Comparison of ENCODE assay signal across 8 mouse cellular contexts in the genomic region with DNA sequence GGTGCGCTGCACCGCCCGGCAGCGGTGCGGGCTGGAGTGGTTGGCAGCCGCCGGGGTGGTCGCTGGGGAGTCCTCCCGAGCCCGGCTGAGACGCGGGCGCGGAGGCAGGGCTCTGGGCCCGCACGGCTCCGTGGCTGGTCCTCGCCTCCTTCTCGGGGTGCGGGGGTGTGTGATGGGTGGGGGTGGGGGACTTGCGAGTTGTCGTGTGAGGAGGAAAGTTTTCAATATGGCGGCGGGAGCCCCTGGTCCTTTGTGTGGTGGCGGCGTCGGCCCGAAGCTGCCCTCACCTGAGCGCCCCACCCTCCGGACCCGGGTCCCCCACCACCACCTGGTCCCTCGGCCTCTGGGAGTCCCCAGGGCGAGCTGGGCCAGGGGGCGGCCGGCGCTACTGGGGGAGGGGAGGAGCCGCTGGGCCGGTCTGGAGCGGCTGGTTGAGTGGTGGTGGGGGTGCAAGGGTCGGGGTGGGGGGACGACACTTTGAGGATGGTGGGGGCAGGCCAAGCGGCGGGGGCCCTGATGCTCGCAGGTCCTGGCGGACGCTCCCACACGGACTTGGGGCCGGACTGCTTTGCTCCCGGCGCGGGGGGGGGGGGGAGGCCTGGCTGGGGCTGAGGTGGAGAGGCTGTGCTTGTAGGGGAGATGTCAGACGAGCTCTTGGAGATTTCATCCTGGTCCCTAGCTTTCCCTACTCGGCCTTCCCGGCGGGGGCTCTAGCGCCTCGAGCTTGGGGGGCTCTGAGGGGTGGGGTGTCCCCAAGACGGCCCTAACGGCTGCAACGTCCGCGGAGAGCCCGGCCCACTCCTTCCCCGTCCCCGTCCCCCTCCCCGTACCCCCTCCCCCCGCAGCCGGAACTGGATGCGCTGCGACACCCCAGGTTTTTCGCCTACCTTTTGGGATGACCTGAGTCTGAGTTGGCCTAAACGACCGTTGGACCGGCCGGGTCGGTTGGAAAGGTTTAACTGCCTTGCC. TPM values are rescaled to one million over a fixed set of nuclear protein-coding genes. Genes with fewer than 3 reads are reported as not detected.
A peak's percentile ranks its signal among the peaks of the same experiment; 100 is the strongest.
DNase-seq lines count a peak whose midpoint lies in the region; ATAC-seq and TF ChIP-seq lines count a peak whose summit lies in the region.

No protein-coding gene starts in this region.

- ATAC-seq in frontal cortex, adult (ENCODE audit: low TSS enrichment): no peak
- ATAC-seq in intestine, embryonic 15.5 days: peak; percentile 24
- ATAC-seq in limb, embryonic 13.5 days (ENCODE audit: low FRiP score, low read depth): no peak
- ATAC-seq in midbrain, postnatal 0 days (ENCODE audit: low FRiP score): peak; percentile 13
- ATAC-seq in stomach, embryonic 15.5 days (ENCODE audit: insufficient read depth, low FRiP score, low read depth): 0 out of 2 replicates have a peak, but pooled peaks have one; percentile 10

- H3K36me3 ChIP-seq in intestine, embryonic 15.5 days: no peaks in the 10 kb centered on the region
- no peaks in the 10 kb centered on the region for H3K36me3 ChIP-seq in limb, embryonic 13.5 days
- no peaks in the 10 kb centered on the region for H3K36me3 ChIP-seq in midbrain, postnatal 0 days (ENCODE audit: insufficient read depth, low read length)
- no peaks in the 10 kb centered on the region for H3K36me3 ChIP-seq in stomach, embryonic 15.5 days

- peak overlapping the region; percentile 100 for H3K4me3 ChIP-seq in intestine, embryonic 15.5 days (replicated peaks)
- peak overlapping the region; percentile 100 for H3K4me3 ChIP-seq in limb, embryonic 13.5 days
- peak overlapping the region; percentile 100 for H3K4me3 ChIP-seq in midbrain, postnatal 0 days (ENCODE audit: low read depth, low read length)
- peak overlapping the region; percentile 91 for H3K4me3 ChIP-seq in stomach, embryonic 15.5 days (replicated peaks)

- peak; percentile 43 for DNase-seq in frontal cortex, postnatal 10 days (ENCODE audit: low spot score in 2 of 2)
- DNase-seq in cerebellum, postnatal 10 days: peak; percentile 60 to 63
- peak; percentile 24 for DNase-seq in gastrocnemius, postnatal 25 days
- peak; percentile 52 for DNase-seq in midbrain, postnatal 0 days (ENCODE audit: low spot score)

- peak overlapping the region; percentile 94 for H3K27ac ChIP-seq in intestine, embryonic 15.5 days
- peak overlapping the region; percentile 96 for H3K27ac ChIP-seq in limb, embryonic 13.5 days
- peak overlapping the region; percentile 91 for H3K27ac ChIP-seq in midbrain, postnatal 0 days (ENCODE audit: low read depth, low read length)
- peak overlapping the region; percentile 93 for H3K27ac ChIP-seq in stomach, embryonic 15.5 days

- under 1% methylated on average over 63 of the region's 76 CpGs for WGBS in intestine, embryonic 15.5 days
- under 1% methylated on average over 62 of the region's 76 CpGs for WGBS in limb, embryonic 13.5 days
- WGBS in midbrain, postnatal 0 days: under 1% methylated on average over 55 of the region's 76 CpGs
- under 1% methylated on average over 68 of the region's 76 CpGs for WGBS in stomach, embryonic 15.5 days

- peaks cover 12% of the 10 kb centered on the region for H3K4me1 ChIP-seq in intestine, embryonic 15.5 days (replicated peaks)
- H3K4me1 ChIP-seq in limb, embryonic 13.5 days: peaks cover 36% of the 10 kb centered on the region
- H3K4me1 ChIP-seq in midbrain, postnatal 0 days (ENCODE audit: insufficient read depth, low read length): peaks cover 8% of the 10 kb centered on the region; the same call in 1 of the 2 replicates
- H3K4me1 ChIP-seq in stomach, embryonic 15.5 days: peaks cover 14% of the 10 kb centered on the region

- peak overlapping the region; percentile 97 for H3K9ac ChIP-seq in intestine, embryonic 15.5 days
- H3K9ac ChIP-seq in limb, embryonic 13.5 days: peak overlapping the region; percentile 100
- peak overlapping the region; percentile 97 for H3K9ac ChIP-seq in midbrain, postnatal 0 days (replicated peaks; ENCODE audit: low read length, poor library complexity, severe bottlenecking)
- peak overlapping the region; percentile 98 for H3K9ac ChIP-seq in stomach, embryonic 15.5 days

- no peaks in the 10 kb centered on the region for H3K9me3 ChIP-seq in intestine, embryonic 15.5 days
- H3K9me3 ChIP-seq in limb, embryonic 13.5 days: no peaks in the 10 kb centered on the region
- no peaks in the 10 kb centered on the region for H3K9me3 ChIP-seq in midbrain, postnatal 0 days (ENCODE audit: low read length)
- no peaks in the 10 kb centered on the region for H3K9me3 ChIP-seq in stomach, embryonic 15.5 days

- no peaks in the 10 kb centered on the region for H3K27me3 ChIP-seq in intestine, embryonic 15.5 days (replicated peaks)
- no peaks in the 10 kb centered on the region for H3K27me3 ChIP-seq in limb, embryonic 13.5 days
- H3K27me3 ChIP-seq in midbrain, postnatal 0 days (ENCODE audit: insufficient read depth, low read length): no peaks in the 10 kb centered on the region
- H3K27me3 ChIP-seq in stomach, embryonic 15.5 days (replicated peaks): no peaks in the 10 kb centered on the region

- peak overlapping the region; percentile 67 for H3K4me2 ChIP-seq in intestine, embryonic 15.5 days (replicated peaks)
- peak overlapping the region; percentile 72 for H3K4me2 ChIP-seq in limb, embryonic 13.5 days (replicated peaks)
- peak overlapping the region; percentile 73 for H3K4me2 ChIP-seq in midbrain, postnatal 0 days (ENCODE audit: low read depth, low read length, poor library complexity, severe bottlenecking)
- peak overlapping the region; percentile 63 for H3K4me2 ChIP-seq in stomach, embryonic 15.5 days

- TF ChIP-seq CTCF in midbrain, postnatal 0 days (IDR thresholded peaks at IDR 0.05): no peak

RNA-seq across cellular contexts. Expression of gene Kdm5b, which starts 1.1 kb away (rescaled TPM):
- 10 to 100 TPM; 11.3 to 11.7 TPM for total RNA-seq in gastrocnemius, postnatal 25 days (2021)
- 35.0 and 38.7 TPM in 2 replicates for polyA plus RNA-seq in intestine, embryonic 15.5 days (2015; fragmentation: Nextera tagmentation; extraction: Ambion mirVana)
- 96.1 and 98.8 TPM in 2 replicates for polyA plus RNA-seq in limb, embryonic 13.5 days (2015; fragmentation: Nextera tagmentation; extraction: Ambion mirVana)
- total RNA-seq in midbrain, postnatal 0 days (2014; rRNA removed): 65.9 and 69.9 TPM in 2 replicates
- 37.3 and 43.7 TPM in 2 replicates for polyA plus RNA-seq in midbrain, postnatal 0 days (2015; fragmentation: Nextera tagmentation; extraction: Ambion mirVana)
- polyA plus RNA-seq in stomach, embryonic 15.5 days (2015; fragmentation: Nextera tagmentation; extraction: Ambion mirVana): 53.2 and 54.5 TPM in 2 replicates

RNA-seq across cellular contexts. Expression of gene Mgat4e, which starts 11.6 kb away (rescaled TPM):
- total RNA-seq in gastrocnemius, postnatal 25 days (2021): not detected
- not detected in 2 replicates for polyA plus RNA-seq in intestine, embryonic 15.5 days (2015; fragmentation: Nextera tagmentation; extraction: Ambion mirVana)
- polyA plus RNA-seq in limb, embryonic 13.5 days (2015; fragmentation: Nextera tagmentation; extraction: Ambion mirVana): 0.14 TPM in 1 of 2 replicates, not detected in the other
- total RNA-seq in midbrain, postnatal 0 days (2014; rRNA removed): not detected in 2 replicates
- not detected in 2 replicates for polyA plus RNA-seq in midbrain, postnatal 0 days (2015; fragmentation: Nextera tagmentation; extraction: Ambion mirVana)
- not detected in 2 replicates for polyA plus RNA-seq in stomach, embryonic 15.5 days (2015; fragmentation: Nextera tagmentation; extraction: Ambion mirVana)

Comparison
In these comparisons a context has a peak if more than half of its experiments do, and no peak if none do; other contexts are left out.
1. ATAC-seq: peak in intestine, embryonic 15.5 days (single experiment), midbrain, postnatal 0 days (single experiment) and stomach, embryonic 15.5 days (single experiment); none in frontal cortex, adult (single experiment) and limb, embryonic 13.5 days (single experiment).
2. Peak in every context shown above with its lines, with median percentiles within 50 percentile points of each other: DNase-seq, H3K27ac ChIP-seq, H3K4me2 ChIP-seq, H3K4me3 ChIP-seq and H3K9ac ChIP-seq.